Mouse (Mus musculus) adrenal gland, adult 8-10 months (tissue): ENCODE measurements around the gene Polr3b. TPM values are rescaled to one million over a fixed set of nuclear protein-coding genes. Genes with fewer than 3 reads are reported as not detected.

ENCODE experiments used
- DNase-seq: peaks from one replicate; pipeline ENCODE4 v3.0.0; 2022
- total RNA-seq, 4 experiments: library from RNA; stranded (reverse); gene quantifications; 2 replicates each; pipeline ENCODE4 v1.2.4; 2022

The Polr3b gene
- total RNA-seq, 4 experiments from 2014 or later, result 27.4 to 32.3 (median 31.2) TPM

- DNase-seq, result no peak
These were observed 146.7 kb downstream of the Polr3b start for GRCm38 (mm10) chr10:84768766-84769165.

- DNase-seq, result no peak
These were observed 150.5 kb downstream of the Polr3b start for GRCm38 (mm10) chr10:84772380-84773130.

GRCm38 (mm10) chr10:84773889-84774288 is 151.8 kb downstream of the Polr3b start:
- no peak for DNase-seq

- DNase-seq, result peak; percentile 29
These were observed 152.5 kb downstream of the Polr3b start for GRCm38 (mm10) chr10:84774573-84774972.

Other genes starting within 250 kb of the Polr3b start
- 10 to 100 TPM; 10.1 to 13.6 (median 12.1) TPM for gene Nuak1, start 181.7 kb upstream of the Polr3b start, total RNA-seq
- 10 to 100 TPM; 27.5 to 33.1 (median 29.3) TPM for gene Ckap4, start 88.2 kb upstream of the Polr3b start, total RNA-seq
- gene Tcp11l2, start 45.7 kb upstream of the Polr3b start, total RNA-seq, result 10 to 100 TPM; 45.8 to 51.1 (median 48.8) TPM
- under 1 TPM in 1 of 4 experiments, not detected in 3; 0.07 TPM for gene Rfx4, start 133.8 kb downstream of the Polr3b start, total RNA-seq